Mouse (Mus musculus) heart, adult 2 months (tissue): ENCODE results near the gene Slco3a1.

Experiments used
- CTCF ChIP-seq: fragments of 200-600 bp; IDR thresholded peaks from 2 replicates; pipeline ENCODE4 v1.8.1; 2022; ENCODE audit warnings: antibody characterized with exemption, mild to moderate bottlenecking, moderate library complexity
- POLR2A ChIP-seq: fragments of 200-500 bp; IDR thresholded peaks from 2 replicates; pipeline ENCODE4 v1.6.1; 2011; ENCODE audit warnings: mild to moderate bottlenecking, low read depth, low read length, control low read depth; ENCODE audit not compliant: insufficient read depth

DNA sequence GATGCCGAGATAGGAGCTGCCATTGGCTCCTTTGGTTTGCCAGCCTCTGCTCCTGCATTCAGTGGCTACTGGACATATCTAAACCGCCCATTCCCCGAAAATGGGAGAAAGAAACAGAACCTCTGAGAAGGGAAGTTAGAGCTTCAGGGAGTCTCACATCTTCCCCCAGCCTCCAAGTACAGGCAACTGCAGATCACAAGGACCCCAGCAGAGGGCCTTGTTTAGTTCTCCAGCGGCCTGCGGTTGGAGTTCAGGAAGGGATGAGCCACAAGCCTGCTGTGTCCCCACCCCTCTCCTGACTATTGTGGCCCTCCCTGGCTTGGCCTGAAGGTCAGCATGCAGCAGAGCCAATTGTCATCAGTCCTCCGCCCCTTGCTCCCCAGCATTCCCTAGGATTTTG is 836 bp upstream of the Slco3a1 start:
- TF ChIP-seq CTCF (peak; percentile 59), POLR2A (no peak)
